Mouse (Mus musculus): ENCODE data around the gene Syn3. TPM values are rescaled to one million over a fixed set of nuclear protein-coding genes. Genes with fewer than 3 reads are reported as not detected.

Syn3 gene
- polyA plus RNA-seq, 1 experiment from 2014 or later: 8.5 TPM

- 52% methylated on average over 6 of the region's 6 CpGs for WGBS
Observed at GRCm38 (mm10) chr10:86410868-86411267, 87.8 kb downstream of the Syn3 start.

DNA sequence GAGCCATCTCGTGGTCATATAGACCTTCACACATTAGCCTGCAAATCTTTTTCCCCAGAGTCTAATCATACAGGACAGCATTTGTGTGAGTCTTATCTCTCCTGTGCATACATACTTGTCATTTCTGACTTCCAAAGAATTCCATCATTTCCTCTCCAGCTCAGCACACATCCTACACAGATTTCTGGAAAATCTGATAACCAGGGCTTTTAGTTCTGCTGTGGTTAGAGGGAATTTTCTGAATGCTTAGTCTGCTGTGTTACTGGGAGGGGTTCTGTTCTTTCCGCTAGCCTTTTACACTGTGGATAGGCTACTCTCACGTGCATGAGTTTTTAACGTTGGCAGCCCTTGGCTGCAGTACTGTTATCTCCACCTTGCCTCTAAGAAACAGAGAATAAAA is 91.7 kb downstream of the Syn3 start:
- no peak overlapping the region for H3K4me2 ChIP-seq (ENCODE audit: low read length)
- no peak for ATAC-seq
- no peaks in the 10 kb centered on the region for H3K36me3 ChIP-seq (ENCODE audit: control insufficient read depth, insufficient read depth, low read length)
- no peak for DNase-seq (ENCODE audit: low spot score)
- 83% methylated on average over 4 of the region's 4 CpGs for WGBS
- no peak overlapping the region for H3K4me3 ChIP-seq (ENCODE audit: low read depth, low read length)
- H3K4me1 ChIP-seq (ENCODE audit: control insufficient read depth, insufficient read depth, low read length): no peaks in the 10 kb centered on the region
- no peaks in the 10 kb centered on the region for H3K27me3 ChIP-seq (replicated peaks; ENCODE audit: control insufficient read depth, insufficient read depth, low read length)
- no peaks in the 10 kb centered on the region for H3K9me3 ChIP-seq (replicated peaks; ENCODE audit: control insufficient read depth, low read length)
- no peak overlapping the region for H3K27ac ChIP-seq (ENCODE audit: low read depth, low read length)
- H3K9ac ChIP-seq (ENCODE audit: low read length): no peak overlapping the region

More at GRCm38 (mm10) chr10:86410868-86411267, 87.8 kb downstream of the Syn3 start:
- H3K36me3 ChIP-seq (ENCODE audit: control insufficient read depth, insufficient read depth, low read length): no peaks in the 10 kb centered on the region
- H3K9ac ChIP-seq (ENCODE audit: low read length): no peak overlapping the region
- no peak overlapping the region for H3K4me3 ChIP-seq (ENCODE audit: low read depth, low read length)
- DNase-seq (ENCODE audit: low spot score) (no peak), ATAC-seq (no peak)
- H3K27me3 ChIP-seq (replicated peaks; ENCODE audit: control insufficient read depth, insufficient read depth, low read length): no peaks in the 10 kb centered on the region
- no peak overlapping the region for H3K4me2 ChIP-seq (ENCODE audit: low read length)
- no peak overlapping the region for H3K27ac ChIP-seq (ENCODE audit: low read depth, low read length)
- no peaks in the 10 kb centered on the region for H3K9me3 ChIP-seq (replicated peaks; ENCODE audit: control insufficient read depth, low read length)
- H3K4me1 ChIP-seq (ENCODE audit: control insufficient read depth, insufficient read depth, low read length): no peaks in the 10 kb centered on the region

DNA sequence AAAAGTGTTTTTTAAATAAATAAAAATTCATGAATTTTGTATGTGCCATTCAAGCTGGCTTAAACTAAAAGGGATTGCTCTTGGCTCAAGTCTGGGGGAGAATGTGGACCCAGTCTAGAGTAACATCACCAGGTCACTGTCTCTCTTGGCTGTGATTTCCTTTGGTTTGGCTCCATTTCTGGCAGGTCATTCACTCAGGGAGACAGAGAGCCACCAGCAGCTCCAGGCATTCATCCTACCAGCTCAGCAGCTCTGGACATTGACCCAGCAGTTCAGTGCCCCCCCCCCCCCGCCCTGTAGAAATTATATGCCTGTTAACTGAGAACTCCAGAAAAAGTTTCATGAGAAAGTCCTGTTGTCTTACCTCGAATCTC is 100.4 kb downstream of the Syn3 start:
- H3K27ac ChIP-seq (ENCODE audit: low read depth, low read length): no peak overlapping the region
- H3K27me3 ChIP-seq (replicated peaks; ENCODE audit: control insufficient read depth, insufficient read depth, low read length): no peaks in the 10 kb centered on the region
- H3K4me2 ChIP-seq (ENCODE audit: low read length): no peak overlapping the region
- 78% methylated on average over 2 of the region's 2 CpGs for WGBS
- H3K4me3 ChIP-seq (ENCODE audit: low read depth, low read length): no peak overlapping the region
- no peaks in the 10 kb centered on the region for H3K4me1 ChIP-seq (ENCODE audit: control insufficient read depth, insufficient read depth, low read length)
- H3K9ac ChIP-seq (ENCODE audit: low read length): no peak overlapping the region
- DNase-seq (ENCODE audit: low spot score): no peak
- H3K9me3 ChIP-seq (replicated peaks; ENCODE audit: control insufficient read depth, low read length): no peaks in the 10 kb centered on the region
- no peaks in the 10 kb centered on the region for H3K36me3 ChIP-seq (ENCODE audit: control insufficient read depth, insufficient read depth, low read length)
- ATAC-seq: no peak

DNA sequence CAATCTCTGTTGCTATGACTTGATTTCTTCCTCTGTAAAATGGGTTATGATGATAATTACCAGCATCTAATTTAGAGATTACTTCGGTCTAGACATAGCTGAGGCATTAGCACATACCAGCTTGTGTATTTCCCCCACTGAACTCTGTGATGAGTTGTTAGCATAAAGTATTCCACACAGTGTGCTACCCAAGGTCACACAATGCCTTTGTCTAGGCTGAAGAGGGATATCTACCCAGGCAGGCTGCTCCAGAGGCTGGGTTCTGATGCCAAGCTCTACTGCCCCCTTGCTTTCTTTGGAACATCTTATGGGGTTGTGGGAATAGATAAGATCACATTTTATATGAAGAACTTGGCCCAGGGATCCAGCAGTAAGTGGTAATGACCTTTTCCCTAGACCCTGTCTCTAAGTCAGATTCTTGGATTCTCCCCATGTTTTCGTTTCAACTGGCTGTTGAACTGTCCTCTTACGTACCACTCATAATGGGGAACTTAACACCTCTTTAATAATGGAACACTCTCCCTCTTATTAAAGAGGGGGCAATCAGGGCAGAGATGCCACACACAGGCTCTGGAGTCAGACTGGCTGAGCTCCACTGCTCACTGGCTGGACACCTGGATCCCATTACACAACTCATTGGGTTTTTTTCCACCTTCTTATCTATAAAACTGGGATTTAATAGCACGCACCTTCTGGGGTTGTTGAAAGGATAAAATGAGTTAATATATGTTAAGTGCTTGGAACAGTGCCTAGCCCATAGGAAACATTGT is 100.9 kb downstream of the Syn3 start:
- ATAC-seq (no peak), DNase-seq (ENCODE audit: low spot score) (no peak)
- Histone ChIP-seq H3K27me3 (replicated peaks; ENCODE audit: control insufficient read depth, insufficient read depth, low read length) (no peaks in the 10 kb centered on the region), H3K9ac (ENCODE audit: low read length) (no peak overlapping the region), H3K27ac (ENCODE audit: low read depth, low read length) (no peak overlapping the region), H3K4me1 (ENCODE audit: control insufficient read depth, insufficient read depth, low read length) (no peaks in the 10 kb centered on the region), H3K36me3 (ENCODE audit: control insufficient read depth, insufficient read depth, low read length) (no peaks in the 10 kb centered on the region), H3K4me2 (ENCODE audit: low read length) (no peak overlapping the region), H3K4me3 (ENCODE audit: low read depth, low read length) (no peak overlapping the region), H3K9me3 (replicated peaks; ENCODE audit: control insufficient read depth, low read length) (no peaks in the 10 kb centered on the region)
- 87% methylated on average over 4 of the region's 4 CpGs for WGBS

DNA sequence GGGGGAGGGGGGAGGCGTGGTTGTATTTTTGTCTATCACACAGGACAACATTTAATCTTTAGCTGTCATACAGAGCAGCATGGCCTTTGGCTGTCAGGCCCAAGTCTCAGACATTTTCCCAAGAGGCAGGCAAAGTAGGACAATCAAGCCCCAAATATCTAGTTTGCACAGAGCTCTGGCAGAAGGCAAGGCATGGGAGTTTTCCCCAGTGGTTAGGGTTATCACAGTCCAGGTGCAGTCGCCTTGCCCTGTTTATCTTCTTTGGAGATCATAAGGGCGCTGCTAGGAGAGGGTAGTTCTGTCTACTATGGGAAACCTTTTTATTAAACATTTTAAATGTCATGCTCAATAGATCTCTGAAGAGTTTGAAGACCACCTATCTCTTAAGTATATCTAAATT is 106.3 kb downstream of the Syn3 start:
- DNase-seq (ENCODE audit: low spot score) (no peak), ATAC-seq (no peak)
- Histone ChIP-seq H3K4me1 (ENCODE audit: control insufficient read depth, insufficient read depth, low read length) (peaks cover 20% of the 10 kb centered on the region), H3K4me3 (ENCODE audit: low read depth, low read length) (no peak overlapping the region), H3K27me3 (replicated peaks; ENCODE audit: control insufficient read depth, insufficient read depth, low read length) (no peaks in the 10 kb centered on the region), H3K4me2 (ENCODE audit: low read length) (no peak overlapping the region), H3K9me3 (replicated peaks; ENCODE audit: control insufficient read depth, low read length) (no peaks in the 10 kb centered on the region), H3K36me3 (ENCODE audit: control insufficient read depth, insufficient read depth, low read length) (no peaks in the 10 kb centered on the region), H3K27ac (ENCODE audit: low read depth, low read length) (no peak overlapping the region), H3K9ac (ENCODE audit: low read length) (no peak overlapping the region)
- 88% methylated on average over 3 of the region's 3 CpGs for WGBS

GRCm38 (mm10) chr10:86389913-86390312 is 108.8 kb downstream of the Syn3 start:
- DNase-seq (ENCODE audit: low spot score) (peak; percentile 69), ATAC-seq (peak; percentile 74)
- Histone ChIP-seq H3K27ac (ENCODE audit: low read depth, low read length) (peak overlapping the region; percentile 2; the same call in 1 of the 2 replicates), H3K9ac (ENCODE audit: low read length) (no peak overlapping the region), H3K4me1 (ENCODE audit: control insufficient read depth, insufficient read depth, low read length) (peaks cover 20% of the 10 kb centered on the region), H3K4me2 (ENCODE audit: low read length) (no peak overlapping the region), H3K27me3 (replicated peaks; ENCODE audit: control insufficient read depth, insufficient read depth, low read length) (no peaks in the 10 kb centered on the region), H3K36me3 (ENCODE audit: control insufficient read depth, insufficient read depth, low read length) (no peaks in the 10 kb centered on the region), H3K9me3 (replicated peaks; ENCODE audit: control insufficient read depth, low read length) (no peaks in the 10 kb centered on the region), H3K4me3 (ENCODE audit: low read depth, low read length) (no peak overlapping the region)
- WGBS: 6% methylated on average over 2 of the region's 2 CpGs

- Histone ChIP-seq H3K4me2 (ENCODE audit: low read length) (no peak overlapping the region), H3K4me1 (ENCODE audit: control insufficient read depth, insufficient read depth, low read length) (peaks cover 20% of the 10 kb centered on the region), H3K27me3 (replicated peaks; ENCODE audit: control insufficient read depth, insufficient read depth, low read length) (no peaks in the 10 kb centered on the region), H3K9me3 (replicated peaks; ENCODE audit: control insufficient read depth, low read length) (no peaks in the 10 kb centered on the region), H3K27ac (ENCODE audit: low read depth, low read length) (peak overlapping the region; percentile 2; the same call in 1 of the 2 replicates), H3K4me3 (ENCODE audit: low read depth, low read length) (no peak overlapping the region), H3K9ac (ENCODE audit: low read length) (no peak overlapping the region), H3K36me3 (ENCODE audit: control insufficient read depth, insufficient read depth, low read length) (no peaks in the 10 kb centered on the region)
- DNase-seq (ENCODE audit: low spot score) (no peak), ATAC-seq (no peak)
- 88% methylated on average over 3 of the region's 3 CpGs for WGBS
Observed at GRCm38 (mm10) chr10:86389357-86389756, 109.3 kb downstream of the Syn3 start.

- peaks cover 20% of the 10 kb centered on the region for H3K4me1 ChIP-seq (ENCODE audit: control insufficient read depth, insufficient read depth, low read length)
- no peak overlapping the region for H3K4me2 ChIP-seq (ENCODE audit: low read length)
- no peak overlapping the region for H3K27ac ChIP-seq (ENCODE audit: low read depth, low read length)
- no peak overlapping the region for H3K4me3 ChIP-seq (ENCODE audit: low read depth, low read length)
- DNase-seq (ENCODE audit: low spot score) (peak; percentile 37), ATAC-seq (no peak)
- H3K9me3 ChIP-seq (replicated peaks; ENCODE audit: control insufficient read depth, low read length): no peaks in the 10 kb centered on the region
- H3K36me3 ChIP-seq (ENCODE audit: control insufficient read depth, insufficient read depth, low read length): no peaks in the 10 kb centered on the region
- no peak overlapping the region for H3K9ac ChIP-seq (ENCODE audit: low read length)
- H3K27me3 ChIP-seq (replicated peaks; ENCODE audit: control insufficient read depth, insufficient read depth, low read length): no peaks in the 10 kb centered on the region
- WGBS: 67% methylated on average over 6 of the region's 6 CpGs
Observed at GRCm38 (mm10) chr10:86388803-86389202, 109.9 kb downstream of the Syn3 start.

DNA sequence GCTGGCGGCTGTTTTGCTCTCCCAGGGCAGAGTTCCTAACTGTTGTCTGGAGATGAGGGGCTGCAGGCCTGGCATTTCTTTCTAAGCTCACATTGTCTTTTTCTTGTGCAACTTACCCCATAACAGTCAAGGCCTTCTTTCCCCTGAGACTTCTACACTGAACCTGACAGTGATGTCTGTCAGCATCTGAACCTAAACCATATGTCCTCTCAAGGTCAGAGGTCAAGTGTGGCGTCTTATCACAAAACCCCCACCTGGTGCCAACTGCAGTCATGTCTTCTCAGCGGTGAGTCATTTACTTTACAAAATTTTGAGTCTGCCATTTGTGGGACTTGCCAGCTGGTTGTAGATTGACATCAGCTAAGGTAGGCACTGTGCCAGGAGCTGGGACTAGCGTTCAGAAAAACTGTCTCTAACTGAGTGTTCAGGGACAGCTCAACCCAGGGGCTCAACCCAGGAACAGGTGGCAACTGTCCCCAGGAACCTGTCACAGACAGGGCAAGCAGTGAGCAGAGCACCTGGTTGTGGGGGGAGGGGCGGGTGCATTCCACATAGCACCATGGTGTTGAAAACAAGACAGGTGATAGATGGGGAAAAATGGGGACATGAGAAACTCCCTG is 110.8 kb downstream of the Syn3 start:
- H3K27ac ChIP-seq (ENCODE audit: low read depth, low read length): peak overlapping the region; percentile 6; the same call in 1 of the 2 replicates
- peak; percentile 73 for DNase-seq (ENCODE audit: low spot score)
- no peak overlapping the region for H3K4me3 ChIP-seq (ENCODE audit: low read depth, low read length)
- H3K9me3 ChIP-seq (replicated peaks; ENCODE audit: control insufficient read depth, low read length): no peaks in the 10 kb centered on the region
- peaks cover 20% of the 10 kb centered on the region for H3K4me1 ChIP-seq (ENCODE audit: control insufficient read depth, insufficient read depth, low read length)
- no peaks in the 10 kb centered on the region for H3K36me3 ChIP-seq (ENCODE audit: control insufficient read depth, insufficient read depth, low read length)
- no peak overlapping the region for H3K9ac ChIP-seq (ENCODE audit: low read length)
- H3K27me3 ChIP-seq (replicated peaks; ENCODE audit: control insufficient read depth, insufficient read depth, low read length): no peaks in the 10 kb centered on the region
- ATAC-seq: peak; percentile 40; the same call in 1 of the 2 replicates
- 62% methylated on average over 5 of the region's 5 CpGs for WGBS
- no peak overlapping the region for H3K4me2 ChIP-seq (ENCODE audit: low read length)

All from forebrain, embryonic 14.5 days (tissue).